8 mouse cellular contexts compared by ENCODE assay signal in genomic region chr7:122945149-122945548, GRCm38 (mm10). TPM values are rescaled to one million over a fixed set of nuclear protein-coding genes. Genes with fewer than 3 reads are reported as not detected.
A peak's percentile ranks its signal among the peaks of the same experiment; 100 is the strongest.
DNase-seq lines count a peak whose midpoint lies in the region; ATAC-seq and TF ChIP-seq lines count a peak whose summit lies in the region.
"Had no signal": no experiment of that assay in that cellular context is flagged by ENCODE, and none has a peak within 500 bp of the region (broad histone marks: within the 10 kb centered on the region; RNA-seq: fewer than 3 reads in every experiment).

No protein-coding gene starts in this region.

- TF ChIP-seq CTCF in cerebellum, adult 2 months (IDR thresholded peaks at IDR 0.05; ENCODE audit: borderline replicate concordance, insufficient read depth, low read depth, low read length) = peak; percentile 61
- TF ChIP-seq CTCF in spleen, adult 2 months (IDR thresholded peaks at IDR 0.05; ENCODE audit: extremely low read depth, insufficient read depth, insufficient read length, insufficient replicate concordance) = peak; percentile 37; the same call in 1 of the 2 replicates

- peak; percentile 94 for ATAC-seq in frontal cortex, adult (ENCODE audit: low TSS enrichment)

- H3K27me3 ChIP-seq in cerebellum, adult 2 months (ENCODE audit: control insufficient read depth, insufficient read depth, low read length) = no peaks in the 10 kb centered on the region
- no peaks in the 10 kb centered on the region for H3K27me3 ChIP-seq in spleen, adult 2 months (ENCODE audit: control insufficient read depth, insufficient read depth, low read length)
- H3K27me3 ChIP-seq: midbrain, embryonic 12.5 days had no signal

- WGBS in cerebellum, adult 2 months = 0% methylated on average over 1 of the region's 1 CpGs
- 3% methylated on average over 1 of the region's 1 CpGs for WGBS in spleen, adult 2 months

- no peak for TF ChIP-seq POLR2A in cerebellum, adult 2 months (IDR thresholded peaks at IDR 0.05; ENCODE audit: borderline replicate concordance, insufficient read depth, low read length)
- TF ChIP-seq POLR2A in spleen, adult 2 months (IDR thresholded peaks at IDR 0.05; ENCODE audit: low read depth, low read length) = no peak

- H3K36me3 ChIP-seq in spleen, adult 2 months (ENCODE audit: control insufficient read depth, insufficient read depth, low read length) = no peaks in the 10 kb centered on the region
- H3K36me3 ChIP-seq: midbrain, embryonic 12.5 days had no signal

- no peak overlapping the region for H3K27ac ChIP-seq in cerebellum, adult 2 months (ENCODE audit: insufficient read depth, low read length)
- no peak overlapping the region for H3K27ac ChIP-seq in spleen, adult 2 months (ENCODE audit: insufficient read depth, low read length)
- H3K27ac ChIP-seq: midbrain, embryonic 12.5 days had no signal

- H3K4me1 ChIP-seq in cerebellum, adult 2 months (ENCODE audit: control insufficient read depth, insufficient read depth, low read length) = no peaks in the 10 kb centered on the region
- H3K4me1 ChIP-seq in spleen, adult 2 months (ENCODE audit: control insufficient read depth, insufficient read depth, insufficient read length) = 0 out of 2 replicates have a peak, but pooled peaks cover under 1% of the 10 kb centered on the region

- DNase-seq in ZHBTc4 (ENCODE audit: low read depth, low spot score) = peak; percentile 85
- DNase-seq in cerebellum, adult 2 months = peak; percentile 72 to 78
- DNase-seq in hindlimb bud, embryonic 11.5 days (ENCODE audit: extremely low spot score, low read depth, low spot score) = peak; percentile 58
- DNase-seq in left cerebral cortex, postnatal 10 days (ENCODE audit: extremely low spot score in 1 of 2, low spot score in 2 of 2) = peak; percentile 82 to 84
- peak; percentile 81 for DNase-seq in mesoderm, embryonic 11.5 days (ENCODE audit: low read depth, low spot score)
- peak; percentile 44 to 64 for DNase-seq in spleen, adult 2 months (ENCODE audit: low read depth in 1 of 2, low spot score in 2 of 2)

- no peak overlapping the region for H3K4me3 ChIP-seq in cerebellum, adult 2 months (replicated peaks; ENCODE audit: insufficient read depth, low read depth, low read length)
- no peak overlapping the region for H3K4me3 ChIP-seq in spleen, adult 2 months (ENCODE audit: extremely low read depth, insufficient read depth, insufficient read length)
- H3K4me3 ChIP-seq: midbrain, embryonic 12.5 days had no signal

- intact Hi-C loops in left cerebral cortex, postnatal 10 days (cut with DNase I) = no loop called here

RNA-seq across cellular contexts. Expression of gene Rbbp6, which starts 20.3 kb away (rescaled TPM):
- polyA plus RNA-seq in cerebellum, adult 2 months (2012; rRNA removed) = 54.5 and 56.8 TPM in 2 replicates
- total RNA-seq in left cerebral cortex, postnatal 10 days (2021) = 10 to 100 TPM; 62.5 to 68.6 TPM
- 8.6 and 8.8 TPM in 2 replicates for polyA plus RNA-seq in spleen, adult 2 months (2012; rRNA removed)
